Mouse (Mus musculus) cerebellum, adult 2 months (tissue): Measurements from ENCODE around the gene Magi2.

ENCODE experiments used
- CTCF ChIP-seq: fragments of 200-500 bp; IDR thresholded peaks from 2 replicates; pipeline ENCODE4 v1.5.1; 2011; ENCODE audit warnings: low read depth, mild to moderate bottlenecking, control low read depth, low read length, moderate library complexity, borderline replicate concordance; ENCODE audit not compliant: insufficient read depth
- POLR2A ChIP-seq: fragments of 200-500 bp; IDR thresholded peaks from 2 replicates; pipeline ENCODE4 v1.6.1; 2011; ENCODE audit warnings: low read length, control low read depth, borderline replicate concordance; ENCODE audit not compliant: insufficient read depth

DNA sequence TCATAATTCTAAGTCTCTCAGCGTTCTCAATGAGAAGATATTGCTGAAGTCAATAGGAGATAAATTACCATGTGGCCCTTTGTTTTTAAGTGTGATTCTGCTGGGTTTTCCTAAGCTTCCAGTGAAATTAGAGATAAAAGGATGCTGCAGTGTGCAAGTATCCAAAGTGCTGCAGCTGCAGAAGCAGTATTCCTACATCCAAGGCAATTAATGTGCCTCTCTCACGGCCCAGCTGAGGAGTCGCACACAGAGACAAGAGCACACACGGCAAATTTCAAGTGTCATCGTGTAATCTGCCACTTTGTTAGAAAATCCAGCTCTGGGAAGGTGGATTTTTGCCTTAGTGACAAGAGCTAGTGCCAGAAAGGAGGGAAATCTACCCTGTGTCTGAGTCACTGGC lies 1177.7 kb downstream of the Magi2 start:
- no peak for TF ChIP-seq CTCF
- TF ChIP-seq POLR2A = no peak
